7 mouse cellular contexts compared by ENCODE assay signal in the genomic region with DNA sequence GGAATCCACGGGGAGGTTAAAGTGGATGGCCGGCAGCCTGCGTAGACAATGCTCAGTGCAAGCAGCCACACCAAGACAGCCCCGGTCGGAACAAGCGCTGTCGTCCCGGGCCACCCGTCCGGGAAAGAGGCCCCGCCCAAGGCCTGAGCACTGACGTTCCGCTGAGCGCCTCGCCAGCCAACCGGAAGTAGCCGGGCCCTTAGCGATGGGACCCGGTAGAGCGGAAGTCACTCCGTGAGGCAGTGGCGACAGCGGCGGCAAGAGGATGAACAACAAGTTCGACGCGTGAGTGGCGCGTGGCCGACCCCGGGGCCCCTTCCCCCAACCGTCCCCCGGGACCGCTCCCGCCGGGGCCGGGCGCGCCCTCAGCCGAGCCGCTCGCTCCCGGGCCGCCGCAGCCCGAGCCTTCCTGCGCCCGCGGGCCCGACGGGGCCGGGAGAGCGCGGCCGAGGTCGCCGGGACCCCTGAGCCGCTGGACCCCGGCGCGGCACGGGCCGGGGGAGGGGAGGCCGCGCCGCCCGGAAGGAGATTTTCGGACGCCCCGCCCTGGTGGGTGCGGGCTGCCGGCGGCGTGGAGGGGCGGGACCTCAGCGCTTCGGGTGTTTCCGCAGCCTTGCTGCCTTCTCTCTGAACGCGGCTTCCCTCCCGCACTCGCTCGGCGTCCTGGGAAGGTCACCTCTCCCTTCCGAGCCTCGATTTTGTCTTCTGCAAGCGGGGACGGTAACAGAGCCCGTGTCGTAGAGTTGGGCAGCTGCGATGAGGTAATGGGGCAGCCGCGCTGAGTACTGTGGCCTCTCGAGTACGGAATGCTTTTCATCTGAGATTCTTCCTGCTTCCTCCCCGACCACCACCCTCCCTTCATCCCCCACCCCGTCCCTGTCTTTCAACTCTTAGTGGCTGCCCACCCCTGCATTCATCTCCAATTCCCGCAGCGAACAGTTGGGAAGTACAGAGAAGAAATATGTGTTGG. TPM values are rescaled to one million over a fixed set of nuclear protein-coding genes. Genes with fewer than 3 reads are reported as not detected.
DNase-seq lines count a peak whose midpoint lies in the region; ATAC-seq and TF ChIP-seq lines count a peak whose summit lies in the region.

A gene (plus strand): TSS at position 180 of the 970 bp plus-strand sequence.

- intact Hi-C loops in left cerebral cortex, postnatal 4 days (cut with DNase I): no loop called here

- peak within 1 kb of the TSS; percentile 81 for H3K4me2 ChIP-seq in intestine, postnatal 0 days (replicated peaks; ENCODE audit: low read depth)
- H3K4me2 ChIP-seq in midbrain, embryonic 12.5 days (replicated peaks): peak within 1 kb of the TSS; percentile 78

- H3K27ac ChIP-seq in embryonic facial prominence, embryonic 10.5 days (replicated peaks): peak within 1 kb of the TSS; percentile 99
- peak within 1 kb of the TSS; percentile 100 for H3K27ac ChIP-seq in intestine, postnatal 0 days (ENCODE audit: low read depth, low read length)
- H3K27ac ChIP-seq in midbrain, embryonic 12.5 days (replicated peaks): peak within 1 kb of the TSS; percentile 97
- H3K27ac ChIP-seq in small intestine, adult 2 months (ENCODE audit: insufficient read depth, low read depth, low read length): peak within 1 kb of the TSS; percentile 89

- H3K27me3 ChIP-seq in embryonic facial prominence, embryonic 10.5 days (replicated peaks; ENCODE audit: low read depth, poor library complexity, severe bottlenecking): peaks cover 3% of the 10 kb centered on the region; the same call in 1 of the 2 replicates
- no peaks in the 10 kb centered on the region for H3K27me3 ChIP-seq in intestine, postnatal 0 days (replicated peaks; ENCODE audit: control insufficient read depth, insufficient read depth, low read length)
- H3K27me3 ChIP-seq in midbrain, embryonic 12.5 days: 0 out of 2 replicates have a peak, but pooled peaks cover 5% of the 10 kb centered on the region
- H3K27me3 ChIP-seq in small intestine, adult 2 months (ENCODE audit: control insufficient read depth, insufficient read depth, low read length): no peaks in the 10 kb centered on the region

- TF ChIP-seq CTCF in intestine, postnatal 0 days (IDR thresholded peaks at IDR 0.05; ENCODE audit: low read depth): peak; percentile 26
- TF ChIP-seq CTCF in small intestine, adult 2 months (IDR thresholded peaks at IDR 0.05; ENCODE audit: extremely low read depth, insufficient read length, insufficient replicate concordance, low read depth, low read length): no peak

- H3K4me3 ChIP-seq in embryonic facial prominence, embryonic 10.5 days: peak within 1 kb of the TSS; percentile 85
- peak within 1 kb of the TSS; percentile 90 for H3K4me3 ChIP-seq in intestine, postnatal 0 days (ENCODE audit: low read depth, low read length)
- H3K4me3 ChIP-seq in midbrain, embryonic 12.5 days: peak within 1 kb of the TSS; percentile 88
- peak within 1 kb of the TSS; percentile 77 for H3K4me3 ChIP-seq in small intestine, adult 2 months (ENCODE audit: low read depth, low read length)

- peak; percentile 97 for DNase-seq in adrenal gland, postnatal 10 days
- peak; percentile 97 for DNase-seq in embryonic facial prominence, embryonic 10.5 days (ENCODE audit: low spot score)
- DNase-seq in gonadal fat pad, adult 2 months (ENCODE audit: low read depth): peak; percentile 30
- DNase-seq in left cerebral cortex, postnatal 4 days: peak; percentile 96

- ATAC-seq in intestine, postnatal 0 days: peak; percentile 96
- ATAC-seq in midbrain, embryonic 12.5 days (ENCODE audit: low FRiP score, low read depth): peak; percentile 97

- WGBS in embryonic facial prominence, embryonic 10.5 days: under 1% methylated on average over 99 of the region's 99 CpGs
- under 1% methylated on average over 89 of the region's 99 CpGs for WGBS in intestine, postnatal 0 days
- under 1% methylated on average over 93 of the region's 99 CpGs for WGBS in midbrain, embryonic 12.5 days
- WGBS in small intestine, adult 2 months: 1% methylated on average over 98 of the region's 99 CpGs

- H3K9me3 ChIP-seq in embryonic facial prominence, embryonic 10.5 days: no peaks in the 10 kb centered on the region
- no peaks in the 10 kb centered on the region for H3K9me3 ChIP-seq in intestine, postnatal 0 days (ENCODE audit: control insufficient read depth)
- H3K9me3 ChIP-seq in midbrain, embryonic 12.5 days: no peaks in the 10 kb centered on the region

- peak; percentile 93 for TF ChIP-seq POLR2A in small intestine, adult 2 months (IDR thresholded peaks at IDR 0.05; ENCODE audit: low read depth, low read length)

- peaks cover 13% of the 10 kb centered on the region for H3K36me3 ChIP-seq in embryonic facial prominence, embryonic 10.5 days (replicated peaks)
- H3K36me3 ChIP-seq in intestine, postnatal 0 days (ENCODE audit: control insufficient read depth, insufficient read depth): no peaks in the 10 kb centered on the region; the same call in 1 of the 2 replicates
- peaks cover 2% of the 10 kb centered on the region; the same call in 1 of the 2 replicates for H3K36me3 ChIP-seq in midbrain, embryonic 12.5 days
- H3K36me3 ChIP-seq in small intestine, adult 2 months (ENCODE audit: control insufficient read depth, insufficient read depth, low read length): no peaks in the 10 kb centered on the region

- H3K4me1 ChIP-seq in embryonic facial prominence, embryonic 10.5 days: peaks cover 30% of the 10 kb centered on the region
- H3K4me1 ChIP-seq in intestine, postnatal 0 days (replicated peaks; ENCODE audit: control insufficient read depth, insufficient read depth, low read length): peaks cover 13% of the 10 kb centered on the region; the same call in 1 of the 2 replicates
- peaks cover 34% of the 10 kb centered on the region for H3K4me1 ChIP-seq in midbrain, embryonic 12.5 days
- H3K4me1 ChIP-seq in small intestine, adult 2 months (ENCODE audit: control insufficient read depth, insufficient read depth, insufficient read length, low read length): peaks cover 12% of the 10 kb centered on the region; the same call in 1 of the 2 replicates

- peak within 1 kb of the TSS; percentile 97 for H3K9ac ChIP-seq in intestine, postnatal 0 days (ENCODE audit: low read depth, low read length)
- peak within 1 kb of the TSS; percentile 93 for H3K9ac ChIP-seq in midbrain, embryonic 12.5 days (replicated peaks)

RNA-seq across cellular contexts. Expression of the gene that starts here (rescaled TPM):
- 10 to 100 TPM; 90.6 to 91.7 TPM for total RNA-seq in adrenal gland, postnatal 10 days (2021)
- polyA plus RNA-seq in embryonic facial prominence, embryonic 10.5 days (2016; fragmentation: Nextera tagmentation; extraction: Ambion mirVana): 175 and 185 TPM in 2 replicates
- 34.9 and 41.5 TPM in 2 replicates for polyA plus RNA-seq in gonadal fat pad, adult 2 months (2012; rRNA removed)
- polyA plus RNA-seq in intestine, postnatal 0 days (2015; fragmentation: Nextera tagmentation; extraction: Ambion mirVana): 175 and 179 TPM in 2 replicates
- total RNA-seq in left cerebral cortex, postnatal 4 days (2021): 10 to 100 TPM; 92.6 to 92.8 TPM
- 147 and 148 TPM in 2 replicates for polyA plus RNA-seq in midbrain, embryonic 12.5 days (2016; fragmentation: Nextera tagmentation; extraction: Ambion mirVana)
- polyA plus RNA-seq in small intestine, adult 2 months (2012; rRNA removed): 11.3 and 16.5 TPM in 2 replicates

Comparison
In these comparisons a context has a peak if more than half of its experiments do, and no peak if none do; other contexts are left out.
1. Peak in every context shown above with its lines: DNase-seq, ATAC-seq, H3K4me3 ChIP-seq and H3K27ac ChIP-seq.
2. DNase-seq: peak in every context shown above with its lines; median percentile 97 in adrenal gland, postnatal 10 days; 97 in embryonic facial prominence, embryonic 10.5 days; 96 in left cerebral cortex, postnatal 4 days; 30 in gonadal fat pad, adult 2 months.